Mouse (Mus musculus) adrenal gland, adult 8-10 months (tissue): Measurements from ENCODE around the gene Sbk2. TPM values are rescaled to one million over a fixed set of nuclear protein-coding genes. Genes with fewer than 3 reads are reported as not detected.

Experiments used
- total RNA-seq, 4 experiments: library from RNA; stranded (reverse); gene quantifications; 2 replicates each; pipeline ENCODE4 v1.2.4; 2022

Sbk2 gene
- total RNA-seq, 4 experiments from 2014 or later: 0.45 to 2.1 (median 1.8) TPM; not detected in 1

Other genes with a start within 250 kb of the Sbk2 start
- 1 to 10 TPM in 1 of 4 experiments, under 1 TPM in 3; 0.49 to 1.1 (median 0.73) TPM for gene Tmem150b, start 239.2 kb downstream of the Sbk2 start, total RNA-seq
- 10 to 100 TPM; 31.0 to 59.8 (median 43.8) TPM for gene Kmt5c, start 224.3 kb downstream of the Sbk2 start, total RNA-seq
- 10 to 100 TPM in 1 of 4 experiments, 1 to 10 TPM in 3; 5.1 to 10.3 (median 9.1) TPM for gene Cox6b2, start 211.3 kb downstream of the Sbk2 start, total RNA-seq
- gene Fam71e2, start 193.1 kb downstream of the Sbk2 start, total RNA-seq: not detected
- gene Il11, start 181.5 kb downstream of the Sbk2 start, total RNA-seq: under 1 TPM; 0.28 to 0.37 (median 0.32) TPM
- not detected for gene Tmem190, start 181.5 kb downstream of the Sbk2 start, total RNA-seq
- 10 to 100 TPM in 2 of 4 experiments, 1 to 10 TPM in 2; 7.2 to 11.8 (median 10.1) TPM for gene Tmem238, start 174.8 kb downstream of the Sbk2 start, total RNA-seq
- 100 to 1,000 TPM; 593 to 922 (median 693) TPM for gene Rpl28, start 171.5 kb downstream of the Sbk2 start, total RNA-seq
- 100 to 1,000 TPM in 3 of 4 experiments, 10 to 100 TPM in 1; 96.8 to 127 (median 118) TPM for gene Ube2s, start 151.8 kb downstream of the Sbk2 start, total RNA-seq
- gene Shisa7, start 119.7 kb downstream of the Sbk2 start, total RNA-seq: 1 to 10 TPM; 2.0 to 5.6 (median 4.0) TPM
- gene Isoc2b, start 94.1 kb downstream of the Sbk2 start, total RNA-seq: 10 to 100 TPM; 14.0 to 28.7 (median 19.1) TPM
- gene Isoc2a, start 87.3 kb downstream of the Sbk2 start, total RNA-seq: 10 to 100 TPM; 21.8 to 38.6 (median 30.3) TPM
- gene Gm36210, start 57.9 kb downstream of the Sbk2 start, total RNA-seq: under 1 TPM in 1 of 4 experiments, not detected in 3; 0.26 TPM
- gene Zfp628, start 49.2 kb downstream of the Sbk2 start, total RNA-seq: 10 to 100 TPM; 14.4 to 20.6 (median 16.2) TPM
- 10 to 100 TPM in 2 of 4 experiments, 1 to 10 TPM in 2; 8.5 to 13.3 (median 10.4) TPM for gene Nat14, start 42.4 kb downstream of the Sbk2 start, total RNA-seq
- 1 to 10 TPM; 1.7 to 4.5 (median 2.2) TPM for gene Ssc5d, start 38.6 kb downstream of the Sbk2 start, total RNA-seq
- gene Sbk3, start 6.8 kb upstream of the Sbk2 start, total RNA-seq: under 1 TPM; 0.15 to 0.74 (median 0.34) TPM
- gene Zfp579, start 31.8 kb upstream of the Sbk2 start, total RNA-seq: 10 to 100 TPM; 19.1 to 29.6 (median 27.4) TPM
- 10 to 100 TPM; 10.0 to 15.2 (median 12.0) TPM for gene Zfp524, start 50.0 kb upstream of the Sbk2 start, total RNA-seq
- 10 to 100 TPM; 18.9 to 25.7 (median 23.3) TPM for gene Fiz1, start 50.3 kb upstream of the Sbk2 start, total RNA-seq
- 1 to 10 TPM in 1 of 4 experiments, not detected in 3; 1.5 TPM for gene Gm44973, start 51.1 kb upstream of the Sbk2 start, total RNA-seq
- 10 to 100 TPM; 25.0 to 38.6 (median 30.3) TPM for gene Zfp865, start 56.0 kb upstream of the Sbk2 start, total RNA-seq
- gene Ccdc106, start 56.1 kb upstream of the Sbk2 start, total RNA-seq: 1 to 10 TPM; 2.9 to 5.6 (median 3.8) TPM
- under 1 TPM in 1 of 4 experiments, not detected in 3; 0.34 TPM for gene 4632433K11Rik, start 69.7 kb upstream of the Sbk2 start, total RNA-seq
- 1 to 10 TPM; 4.3 to 7.8 (median 6.0) TPM for gene Zfp784, start 74.0 kb upstream of the Sbk2 start, total RNA-seq
- gene Zfp580, start 87.1 kb upstream of the Sbk2 start, total RNA-seq: 1 to 10 TPM; 5.4 to 9.7 (median 8.5) TPM
- 100 to 1,000 TPM; 135 to 214 (median 168) TPM for gene U2af2, start 97.7 kb upstream of the Sbk2 start, total RNA-seq
- 100 to 1,000 TPM; 124 to 175 (median 142) TPM for gene Epn1, start 115.8 kb upstream of the Sbk2 start, total RNA-seq
- under 1 TPM in 3 of 4 experiments, not detected in 1; 0.31 to 0.54 (median 0.31) TPM for gene Rfpl4, start 152.5 kb upstream of the Sbk2 start, total RNA-seq
- 1 to 10 TPM in 2 of 4 experiments, under 1 TPM in 2; 0.32 to 2.0 (median 1.1) TPM for gene Rasl2-9, start 161.5 kb upstream of the Sbk2 start, total RNA-seq
- not detected for gene Vmn1r55, start 185.3 kb upstream of the Sbk2 start, total RNA-seq
- gene Vmn1r56, start 232.3 kb upstream of the Sbk2 start, total RNA-seq: not detected